Mouse (Mus musculus) hindbrain, embryonic 16.5 days (tissue): ENCODE results near the gene Spaca6. TPM values are rescaled to one million over a fixed set of nuclear protein-coding genes. Genes with fewer than 3 reads are reported as not detected.
A peak's percentile ranks its signal among the peaks of the same experiment; 100 is the strongest.

Source experiments
- ATAC-seq: fragments of 200-750 bp; cut with Nextera tagmentation; 2 replicates; pipeline ENCODE4 v1.8.0; 2017; ENCODE audit warnings: moderate TSS enrichment, moderate library complexity
- H3K27ac ChIP-seq: fragments of 300-500 bp; sonication (generic); 2 replicates; pipeline ENCODE4 v1.5.1; 2014; ENCODE audit warnings: low read depth, mild to moderate bottlenecking, control low read depth, low read length, moderate library complexity
- H3K27me3 ChIP-seq: fragments of 300-500 bp; sonication (generic); replicated peaks from 2 replicates; pipeline ENCODE4 v1.6.1; 2014; ENCODE audit warnings: low read length; ENCODE audit not compliant: control insufficient read depth, insufficient read depth
- H3K36me3 ChIP-seq: fragments of 300-500 bp; sonication (generic); 2 replicates; pipeline ENCODE4 v1.6.1; 2014; ENCODE audit warnings: mild to moderate bottlenecking, low read length, moderate library complexity, mixed read lengths; ENCODE audit not compliant: control insufficient read depth, insufficient read depth
- H3K4me1 ChIP-seq: fragments of 300-500 bp; sonication (generic); 2 replicates; pipeline ENCODE4 v1.6.1; 2014; ENCODE audit warnings: low read depth, low read length; ENCODE audit not compliant: control insufficient read depth, insufficient read depth
- H3K4me2 ChIP-seq: fragments of 300-500 bp; sonication (generic); 2 replicates; pipeline ENCODE4 v1.6.1; 2014; ENCODE audit warnings: mild to moderate bottlenecking, low read length, control low read depth, moderate library complexity
- H3K4me3 ChIP-seq: fragments of 300-500 bp; sonication (generic); 2 replicates; pipeline ENCODE4 v1.5.1; 2014; ENCODE audit warnings: mild to moderate bottlenecking, low read length, control low read depth, moderate library complexity
- H3K9ac ChIP-seq: fragments of 300-500 bp; sonication (generic); 2 replicates; pipeline ENCODE4 v1.6.1; 2014; ENCODE audit warnings: low read depth, mild to moderate bottlenecking, control low read depth, low read length, moderate library complexity
- H3K9me3 ChIP-seq: fragments of 300-500 bp; sonication (generic); 2 replicates; pipeline ENCODE4 v1.6.1; 2014; ENCODE audit warnings: mild to moderate bottlenecking, low read length, moderate library complexity; ENCODE audit not compliant: control insufficient read depth
- WGBS: fragments of 180-500 bp; shearing (Covaris S2); extraction: QIAGEN DNeasy Blood & Tissue Kit; methylation state at CpG from one replicate; pipeline ENCODE4 v1.1.7; 2014; 5-methylcytosine and 5-hydroxymethylcytosine counted together
- polyA plus RNA-seq: library from polyadenylated mRNA; unstranded; fragments of >200 nt; fragmentation: Nextera tagmentation; extraction: Ambion mirVana; gene quantifications from 2 replicates; pipeline ENCODE4 v1.2.1, GENCODE M21; 2015

The Spaca6 gene
- polyA plus RNA-seq, 1 experiment from 2014 or later, result 24.6 TPM

DNA sequence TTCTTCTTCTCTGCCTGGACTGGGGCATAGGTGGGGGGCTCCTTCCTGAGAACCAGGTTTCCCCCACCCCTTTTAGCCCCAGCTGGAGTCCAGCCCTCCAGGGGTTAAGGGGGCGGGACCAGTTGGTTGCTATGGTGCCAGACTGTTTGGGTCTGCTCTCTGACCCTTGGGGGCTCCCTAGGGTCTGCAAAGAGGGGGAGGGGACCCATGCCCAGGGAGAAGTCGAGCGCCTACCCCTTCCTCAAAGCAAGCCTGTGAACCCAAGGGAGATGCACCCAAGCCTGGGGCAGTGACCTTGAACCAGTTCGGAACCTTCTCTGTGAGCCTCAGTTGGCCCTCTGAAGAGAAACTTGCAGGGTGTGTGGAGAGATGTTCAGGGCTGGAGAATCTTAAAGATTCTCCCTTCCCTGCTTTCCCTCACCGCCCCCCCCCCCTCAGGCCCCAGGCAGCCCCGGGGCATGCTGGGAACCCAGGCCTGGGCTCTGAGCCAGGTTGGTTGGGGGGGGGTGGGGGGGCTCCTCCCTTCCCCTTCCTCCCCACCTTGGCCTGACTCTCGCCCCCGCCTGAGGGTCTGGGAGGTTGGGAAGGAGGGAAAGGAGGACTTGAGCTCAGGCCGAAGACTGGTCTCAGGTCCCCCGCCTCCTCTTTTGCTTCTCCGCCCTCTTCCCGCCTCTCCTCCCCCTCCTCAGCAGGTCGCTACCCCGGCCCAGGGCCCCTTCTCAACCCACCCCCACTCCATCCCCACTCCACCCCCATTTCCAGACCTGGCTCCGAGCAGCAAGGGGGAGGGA lies 1.4 kb downstream of the Spaca6 start:
- H3K4me3 ChIP-seq, result peak overlapping the region; percentile 87
- peak overlapping the region; percentile 100 for H3K27ac ChIP-seq
- WGBS, result 1% methylated on average over 12 of the region's 15 CpGs
- H3K4me2 ChIP-seq, result peak overlapping the region; percentile 84
- peak; percentile 46 for ATAC-seq
- H3K9me3 ChIP-seq, result no peaks in the 10 kb centered on the region
- H3K9ac ChIP-seq, result peak overlapping the region; percentile 98
- H3K36me3 ChIP-seq, result 0 out of 2 replicates have a peak, but pooled peaks cover 3% of the 10 kb centered on the region
- H3K27me3 ChIP-seq, result no peaks in the 10 kb centered on the region
- peaks cover 22% of the 10 kb centered on the region for H3K4me1 ChIP-seq

GRCm38 (mm10) chr17:17829052-17829785 lies 2.3 kb downstream of the Spaca6 start:
- H3K9ac ChIP-seq, result peak overlapping the region; percentile 98
- H3K27me3 ChIP-seq, result no peaks in the 10 kb centered on the region
- WGBS, result 3% methylated on average over 6 of the region's 6 CpGs
- peak overlapping the region; percentile 100 for H3K27ac ChIP-seq
- peaks cover 27% of the 10 kb centered on the region for H3K4me1 ChIP-seq
- H3K4me3 ChIP-seq, result peak overlapping the region; percentile 87
- H3K9me3 ChIP-seq, result no peaks in the 10 kb centered on the region
- 0 out of 2 replicates have a peak, but pooled peaks cover 3% of the 10 kb centered on the region for H3K36me3 ChIP-seq
- no peak for ATAC-seq
- peak overlapping the region; percentile 84 for H3K4me2 ChIP-seq

- Histone ChIP-seq H3K4me3 (peak overlapping the region; percentile 87), H3K9me3 (no peaks in the 10 kb centered on the region), H3K4me1 (peaks cover 30% of the 10 kb centered on the region), H3K9ac (peak overlapping the region; percentile 98), H3K27me3 (no peaks in the 10 kb centered on the region), H3K27ac (peak overlapping the region; percentile 100), H3K4me2 (peak overlapping the region; percentile 84), H3K36me3 (0 out of 2 replicates have a peak, but pooled peaks cover 3% of the 10 kb centered on the region)
- WGBS, result 46% methylated on average over 23 of the region's 23 CpGs
- no peak for ATAC-seq
Measured at GRCm38 (mm10) chr17:17829816-17830535, 3.0 kb downstream of the Spaca6 start.

- H3K4me2 ChIP-seq, result peak overlapping the region; percentile 84
- H3K9me3 ChIP-seq, result no peaks in the 10 kb centered on the region
- no peaks in the 10 kb centered on the region for H3K27me3 ChIP-seq
- H3K9ac ChIP-seq, result no peak overlapping the region
- no peak overlapping the region for H3K27ac ChIP-seq
- 75% methylated on average over 7 of the region's 7 CpGs for WGBS
- no peak for ATAC-seq
- H3K4me1 ChIP-seq, result peaks cover 28% of the 10 kb centered on the region
- H3K36me3 ChIP-seq, result 0 out of 2 replicates have a peak, but pooled peaks cover 3% of the 10 kb centered on the region
- no peak overlapping the region; the same call in 1 of the 2 replicates for H3K4me3 ChIP-seq
Measured at GRCm38 (mm10) chr17:17830731-17831130, 3.8 kb downstream of the Spaca6 start.

DNA sequence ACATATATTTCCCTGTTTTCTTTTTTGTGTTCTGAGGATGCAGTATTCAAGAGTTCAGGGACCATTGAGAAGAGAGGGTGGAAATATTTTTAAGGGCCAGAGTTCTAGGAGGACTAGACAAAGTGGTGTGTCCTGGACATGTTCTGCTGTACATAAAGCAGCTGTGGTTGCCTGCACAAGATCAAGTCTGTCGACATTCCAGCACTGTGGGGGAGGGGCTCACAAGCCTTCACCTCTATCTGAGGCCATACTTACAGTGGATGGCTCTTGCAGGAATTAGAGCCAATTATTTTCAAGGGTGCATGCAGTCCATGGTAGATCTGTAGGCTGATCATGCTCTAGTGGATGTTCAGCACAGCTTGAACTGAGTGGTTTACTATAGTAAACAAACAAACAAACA lies 7.9 kb downstream of the Spaca6 start:
- Histone ChIP-seq H3K36me3 (0 out of 2 replicates have a peak, but pooled peaks cover 5% of the 10 kb centered on the region), H3K27ac (no peak overlapping the region), H3K4me2 (no peak overlapping the region), H3K4me3 (no peak overlapping the region), H3K9ac (no peak overlapping the region), H3K4me1 (peaks cover 46% of the 10 kb centered on the region), H3K27me3 (no peaks in the 10 kb centered on the region), H3K9me3 (no peaks in the 10 kb centered on the region)
- WGBS, result 30% methylated on average over 1 of the region's 1 CpGs
- no peak for ATAC-seq

DNA sequence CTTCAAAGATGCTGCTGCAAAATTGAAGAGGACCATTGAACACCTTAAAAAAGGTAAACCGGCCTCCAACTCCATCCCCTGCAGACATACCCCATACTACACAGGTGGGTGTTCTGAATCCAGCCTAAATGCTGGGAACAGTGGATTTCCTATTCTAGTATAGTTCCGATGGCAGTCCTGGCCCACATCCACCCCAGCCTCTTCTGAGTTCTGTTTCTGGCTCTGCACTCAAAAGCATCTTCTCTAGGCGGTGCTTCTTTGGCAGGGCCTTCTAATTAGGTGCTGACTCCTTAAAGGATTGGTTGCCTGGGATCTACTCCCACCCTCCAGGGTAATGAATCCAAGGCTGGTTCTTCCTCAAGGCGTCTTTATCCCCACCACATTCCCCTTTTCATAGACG lies 9.1 kb downstream of the Spaca6 start:
- no peak for ATAC-seq
- 69% methylated on average over 5 of the region's 5 CpGs for WGBS

DNA sequence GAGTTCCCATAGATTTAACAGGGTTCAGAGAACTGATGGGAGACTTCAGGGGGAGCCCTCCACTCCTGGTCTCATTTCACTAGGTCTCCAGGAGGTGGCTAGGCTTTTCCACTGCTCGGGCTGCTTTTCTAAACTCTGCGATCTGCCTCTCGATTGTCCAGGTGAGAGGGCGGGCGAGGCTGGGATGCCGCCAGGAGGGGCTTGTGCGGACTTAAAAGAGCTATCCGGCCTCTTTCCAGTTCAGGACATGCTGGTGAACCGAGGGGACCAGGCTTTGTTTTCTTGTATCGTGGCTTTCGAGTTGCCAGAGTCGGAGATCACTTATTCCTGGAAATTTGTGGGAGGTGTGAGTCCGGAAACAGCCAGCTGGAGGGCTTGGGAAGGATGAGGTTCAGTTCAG lies 10.5 kb downstream of the Spaca6 start:
- Histone ChIP-seq H3K27ac (peak overlapping the region; percentile 83), H3K27me3 (no peaks in the 10 kb centered on the region), H3K9me3 (no peaks in the 10 kb centered on the region), H3K36me3 (0 out of 2 replicates have a peak, but pooled peaks cover 2% of the 10 kb centered on the region), H3K4me3 (peak overlapping the region; percentile 52), H3K4me1 (peaks cover 29% of the 10 kb centered on the region), H3K9ac (peak overlapping the region; percentile 61), H3K4me2 (peak overlapping the region; percentile 83)
- WGBS, result 2% methylated on average over 13 of the region's 13 CpGs
- ATAC-seq, result no peak

More for the DNA sequence above, 9.1 kb downstream of the Spaca6 start:
- H3K4me3 ChIP-seq, result no peak overlapping the region
- H3K27me3 ChIP-seq, result no peaks in the 10 kb centered on the region
- H3K36me3 ChIP-seq, result 0 out of 2 replicates have a peak, but pooled peaks cover 5% of the 10 kb centered on the region
- no peak overlapping the region for H3K4me2 ChIP-seq
- peaks cover 34% of the 10 kb centered on the region for H3K4me1 ChIP-seq
- H3K9me3 ChIP-seq, result no peaks in the 10 kb centered on the region
- H3K9ac ChIP-seq, result no peak overlapping the region
- H3K27ac ChIP-seq, result no peak overlapping the region

- H3K4me1 ChIP-seq, result peaks cover 29% of the 10 kb centered on the region
- peak overlapping the region; percentile 83 for H3K4me2 ChIP-seq
- 0 out of 2 replicates have a peak, but pooled peaks cover 2% of the 10 kb centered on the region for H3K36me3 ChIP-seq
- H3K4me3 ChIP-seq, result peak overlapping the region; percentile 52
- H3K27ac ChIP-seq, result peak overlapping the region; percentile 83
- peak overlapping the region; percentile 61 for H3K9ac ChIP-seq
- H3K27me3 ChIP-seq, result no peaks in the 10 kb centered on the region
- H3K9me3 ChIP-seq, result no peaks in the 10 kb centered on the region
- under 1% methylated on average over 43 of the region's 43 CpGs for WGBS
- peak; percentile 98 for ATAC-seq
Measured at GRCm38 (mm10) chr17:17837919-17838701, 11.2 kb downstream of the Spaca6 start.
